25 mouse cellular contexts compared by ENCODE assay signal in genomic region chr7:130379886-130380285, GRCm38 (mm10).
A peak's percentile ranks its signal among the peaks of the same experiment; 100 is the strongest.
DNase-seq lines count a peak whose midpoint lies in the region; ATAC-seq and TF ChIP-seq lines count a peak whose summit lies in the region.
"Had no signal": no experiment of that assay in that cellular context is flagged by ENCODE, and none has a peak within 500 bp of the region (broad histone marks: within the 10 kb centered on the region; RNA-seq: fewer than 3 reads in every experiment).

No protein-coding gene starts in this region.

- no peak overlapping the region for H3K4me2 ChIP-seq in embryonic facial prominence, embryonic 13.5 days
- H3K4me2 ChIP-seq in kidney, postnatal 0 days (ENCODE audit: low read length) = no peak overlapping the region
- H3K4me2 ChIP-seq: forebrain, embryonic 12.5 days; forebrain, embryonic 15.5 days; heart, embryonic 11.5 days; hindbrain, embryonic 13.5 days had no signal

- no peak overlapping the region for H3K4me3 ChIP-seq in embryonic facial prominence, embryonic 13.5 days
- no peak overlapping the region for H3K4me3 ChIP-seq in embryonic facial prominence, embryonic 10.5 days
- no peak overlapping the region for H3K4me3 ChIP-seq in kidney, postnatal 0 days (replicated peaks; ENCODE audit: low read depth, low read length)
- H3K4me3 ChIP-seq in embryonic fibroblast, embryonic 13.5 days (ENCODE audit: insufficient read depth, low read length) = no peak overlapping the region
- H3K4me3 ChIP-seq: erythroblast, embryonic 14.5 days; forebrain, embryonic 12.5 days; forebrain, embryonic 15.5 days; hindbrain, embryonic 10.5 days; hindbrain, embryonic 13.5 days had no signal

- no peak for ATAC-seq in embryonic facial prominence, embryonic 13.5 days (ENCODE audit: insufficient number of reproducible peaks, insufficient read depth, low FRiP score, low TSS enrichment, low read depth)
- ATAC-seq in kidney, postnatal 0 days (replicated peaks; ENCODE audit: low FRiP score, low read depth) = no peak
- ATAC-seq: forebrain, embryonic 15.5 days; hindbrain, postnatal 0 days; inflammation-experienced regulatory T-cells, adult 6 months had no signal

- no peak for TF ChIP-seq POLR2A in embryonic fibroblast, embryonic 13.5 days (IDR thresholded peaks at IDR 0.05; ENCODE audit: low read depth, low read length)

- no peaks in the 10 kb centered on the region for H3K27me3 ChIP-seq in embryonic facial prominence, embryonic 13.5 days
- no peaks in the 10 kb centered on the region for H3K27me3 ChIP-seq in embryonic facial prominence, embryonic 10.5 days (replicated peaks; ENCODE audit: low read depth, poor library complexity, severe bottlenecking)
- no peaks in the 10 kb centered on the region for H3K27me3 ChIP-seq in kidney, postnatal 0 days (ENCODE audit: insufficient read depth, low read length)
- H3K27me3 ChIP-seq: CH12.LX; forebrain, embryonic 15.5 days; hindbrain, embryonic 13.5 days had no signal

- TF ChIP-seq CTCF in kidney, postnatal 0 days (IDR thresholded peaks at IDR 0.05; ENCODE audit: low read depth) = no peak
- TF ChIP-seq CTCF in embryonic fibroblast, embryonic 13.5 days (IDR thresholded peaks at IDR 0.05; ENCODE audit: borderline replicate concordance, insufficient read depth, low read length) = no peak

- peaks cover 22% of the 10 kb centered on the region for H3K4me1 ChIP-seq in embryonic facial prominence, embryonic 13.5 days
- H3K4me1 ChIP-seq in embryonic facial prominence, embryonic 10.5 days = 0 out of 2 replicates have a peak, but pooled peaks cover 7% of the 10 kb centered on the region
- no peaks in the 10 kb centered on the region for H3K4me1 ChIP-seq in kidney, postnatal 0 days (replicated peaks; ENCODE audit: insufficient read depth, low read length)
- peaks cover 9% of the 10 kb centered on the region for H3K4me1 ChIP-seq in embryonic fibroblast, embryonic 13.5 days (ENCODE audit: control insufficient read depth, insufficient read depth, low read length)

- no peak overlapping the region for H3K9ac ChIP-seq in embryonic facial prominence, embryonic 13.5 days
- no peak overlapping the region for H3K9ac ChIP-seq in kidney, postnatal 0 days (ENCODE audit: low read depth, low read length)
- H3K9ac ChIP-seq: forebrain, embryonic 12.5 days; forebrain, embryonic 15.5 days; hindbrain, embryonic 13.5 days had no signal

- no peaks in the 10 kb centered on the region for H3K9me3 ChIP-seq in embryonic facial prominence, embryonic 13.5 days
- 0 out of 2 replicates have a peak, but pooled peaks cover 2% of the 10 kb centered on the region for H3K9me3 ChIP-seq in embryonic facial prominence, embryonic 10.5 days
- no peaks in the 10 kb centered on the region for H3K9me3 ChIP-seq in kidney, postnatal 0 days (replicated peaks; ENCODE audit: low read length)
- H3K9me3 ChIP-seq: forebrain, embryonic 12.5 days; forebrain, embryonic 15.5 days; G1E; hindbrain, embryonic 13.5 days had no signal

- H3K36me3 ChIP-seq in embryonic facial prominence, embryonic 13.5 days = no peaks in the 10 kb centered on the region
- H3K36me3 ChIP-seq in embryonic facial prominence, embryonic 10.5 days (replicated peaks) = no peaks in the 10 kb centered on the region
- H3K36me3 ChIP-seq in kidney, postnatal 0 days (ENCODE audit: insufficient read depth, low read length) = no peaks in the 10 kb centered on the region
- H3K36me3 ChIP-seq: forebrain, embryonic 12.5 days; forebrain, embryonic 15.5 days; G1E had no signal

- WGBS in embryonic facial prominence, embryonic 13.5 days = 63% methylated on average over 5 of the region's 5 CpGs
- WGBS in embryonic facial prominence, embryonic 10.5 days = 94% methylated on average over 5 of the region's 5 CpGs
- 81% methylated on average over 5 of the region's 5 CpGs for WGBS in kidney, postnatal 0 days

- H3K27ac ChIP-seq in embryonic facial prominence, embryonic 13.5 days = 0 out of 2 replicates have a peak overlapping the region, but pooled peaks have one; percentile 23
- no peak overlapping the region for H3K27ac ChIP-seq in embryonic facial prominence, embryonic 10.5 days (replicated peaks)
- no peak overlapping the region for H3K27ac ChIP-seq in kidney, postnatal 0 days
- H3K27ac ChIP-seq in embryonic fibroblast, embryonic 13.5 days (ENCODE audit: insufficient read depth, low read length) = peak overlapping the region; percentile 72
- H3K27ac ChIP-seq: forebrain, embryonic 12.5 days; forebrain, embryonic 15.5 days; hindbrain, embryonic 10.5 days; hindbrain, embryonic 13.5 days; hindbrain, postnatal 0 days had no signal

- DNase-seq in embryonic facial prominence, embryonic 10.5 days (ENCODE audit: low spot score) = no peak
- peak; percentile 57 for DNase-seq in kidney, postnatal 0 days (ENCODE audit: low spot score)
- no peak for DNase-seq in kidney, postnatal 4 days
- DNase-seq in right cerebral cortex, postnatal 36 days (ENCODE audit: low spot score in 2 of 2) = no peak
- DNase-seq: adrenal gland, adult 2 months; adrenal gland, postnatal 14 days; B cell, adult 2 months; cerebellum, adult 2 months; cerebellum, postnatal 25 days; gastrocnemius, postnatal 10 days; gastrocnemius, postnatal 36 days; kidney, adult 11 months; kidney, adult 8-10 months had no signal

Comparison
In these comparisons a context has a peak if more than half of its experiments do, and no peak if none do; other contexts are left out.
1. H3K27ac ChIP-seq: peak in embryonic facial prominence, embryonic 13.5 days (single experiment) and embryonic fibroblast, embryonic 13.5 days (single experiment); none in embryonic facial prominence, embryonic 10.5 days (single experiment) and kidney, postnatal 0 days (single experiment).